Mouse (Mus musculus) urinary bladder, adult 18-20 months (tissue): ENCODE results near the gene Hist2h2be.
"Not testable (repeated sequence)": the region's sequence is repeated elsewhere in the genome, so short reads cannot be mapped to it uniquely, and the experiment has no call there.

Experiments used
- DNase-seq, 2 experiments: peaks; one replicate each; pipeline ENCODE4 v3.0.0; 2022; ENCODE audit warnings: low spot score in 2 of 2, mixed read lengths in 2 of 2

The Hist2h2be gene

GRCm38 (mm10) chr3:96220765-96221639 is at the start of gene Hist2h2be, which contains the start of gene Hist2h2ac:
Hist2h2be (plus strand) TSS chr3:96221119.
Hist2h2ac (minus strand) TSS chr3:96220880.
- DNase-seq, result peak; percentile 76 to 84

- DNase-seq, result no peak
Observed at GRCm38 (mm10) chr3:96171583-96172196, 49.2 kb upstream of the Hist2h2be start.

- peak; percentile 77 to 78 for DNase-seq
Observed at GRCm38 (mm10) chr3:96172197-96173178, 48.4 kb upstream of the Hist2h2be start, which contains the start of gene Sf3b4. Sf3b4 (plus strand) TSS chr3:96172332.

GRCm38 (mm10) chr3:96173185-96173584 is 47.7 kb upstream of the Hist2h2be start:
- no peak for DNase-seq

- not testable (repeated sequence) for DNase-seq
Observed at GRCm38 (mm10) chr3:96174042-96174441, 46.9 kb upstream of the Hist2h2be start.

GRCm38 (mm10) chr3:96175251-96175650 is 45.7 kb upstream of the Hist2h2be start:
- no peak for DNase-seq

- no peak for DNase-seq
Observed at GRCm38 (mm10) chr3:96178427-96178826, 42.5 kb upstream of the Hist2h2be start.

GRCm38 (mm10) chr3:96178902-96179301 is 42.0 kb upstream of the Hist2h2be start:
- DNase-seq, result no peak

GRCm38 (mm10) chr3:96179531-96179930 is 41.4 kb upstream of the Hist2h2be start:
- no peak for DNase-seq

- no peak for DNase-seq
Observed at GRCm38 (mm10) chr3:96180727-96181477, 40.0 kb upstream of the Hist2h2be start, which contains the start of gene Sv2a. Sv2a (plus strand) TSS chr3:96181151.

- DNase-seq, result no peak
Observed at GRCm38 (mm10) chr3:96181510-96182381, 39.2 kb upstream of the Hist2h2be start.

GRCm38 (mm10) chr3:96182382-96182776 is 38.5 kb upstream of the Hist2h2be start:
- DNase-seq, result no peak

GRCm38 (mm10) chr3:96192977-96193376 is 27.9 kb upstream of the Hist2h2be start:
- DNase-seq, result no peak

GRCm38 (mm10) chr3:96194966-96195365 is 26.0 kb upstream of the Hist2h2be start:
- no peak for DNase-seq

GRCm38 (mm10) chr3:96195616-96196313 is 25.2 kb upstream of the Hist2h2be start:
- no peak for DNase-seq

GRCm38 (mm10) chr3:96196437-96197128 is 24.3 kb upstream of the Hist2h2be start:
- DNase-seq, result no peak

GRCm38 (mm10) chr3:96197129-96197749 is 23.7 kb upstream of the Hist2h2be start:
- peak; percentile 75 to 85 for DNase-seq

- DNase-seq, result no peak
Observed at GRCm38 (mm10) chr3:96198181-96198580, 22.7 kb upstream of the Hist2h2be start.
